Mouse (Mus musculus) thymus, adult 2 months (tissue): ENCODE data around the gene Sema6d. TPM values are rescaled to one million over a fixed set of nuclear protein-coding genes. Genes with fewer than 3 reads are reported as not detected.

Source experiments
- DNase-seq: peaks from one replicate; pipeline ENCODE4 v3.0.0; 2021
- H3K27ac ChIP-seq: fragments of 200-500 bp; 2 replicates; pipeline ENCODE4 v1.5.1; 2012; ENCODE audit warnings: low read length, control low read depth; ENCODE audit not compliant: control insufficient read depth, insufficient read depth
- H3K27me3 ChIP-seq: fragments of 200-500 bp; 2 replicates; pipeline ENCODE4 v1.6.1; 2012; ENCODE audit warnings: mild to moderate bottlenecking, low read length, moderate library complexity, mixed read lengths; ENCODE audit not compliant: control insufficient read depth, insufficient read depth
- H3K36me3 ChIP-seq: fragments of 200-500 bp; 2 replicates; pipeline ENCODE4 v1.6.1; 2012; ENCODE audit warnings: mild to moderate bottlenecking, low read length, moderate library complexity; ENCODE audit not compliant: control insufficient read depth, insufficient read depth
- H3K4me1 ChIP-seq: fragments of 200-500 bp; replicated peaks from 2 replicates; pipeline ENCODE4 v1.6.1; 2012; ENCODE audit warnings: low read length; ENCODE audit not compliant: control insufficient read depth, insufficient read depth
- H3K4me3 ChIP-seq: fragments of 200-500 bp; 2 replicates; pipeline ENCODE4 v1.5.1; 2012; ENCODE audit warnings: mild to moderate bottlenecking, low read length, control low read depth, moderate library complexity; ENCODE audit not compliant: control insufficient read depth, insufficient read depth
- CTCF ChIP-seq: fragments of 200-500 bp; IDR thresholded peaks from 2 replicates; pipeline ENCODE4 v1.5.1; 2012; ENCODE audit warnings: mild to moderate bottlenecking, control low read depth, low read length, moderate library complexity, borderline replicate concordance; ENCODE audit not compliant: control insufficient read depth, poor library complexity, insufficient read depth; ENCODE audit errors: extremely low read depth
- POLR2A ChIP-seq: fragments of 200-500 bp; IDR thresholded peaks from 2 replicates; pipeline ENCODE4 v1.6.1; 2012; ENCODE audit warnings: mild to moderate bottlenecking, low read length, control low read depth, moderate library complexity; ENCODE audit not compliant: control insufficient read depth, poor library complexity, insufficient read depth; ENCODE audit errors: extremely low read depth
- WGBS: fragments of 180-500 bp; shearing (Covaris S2); methylation state at CpG from one replicate; pipeline ENCODE4 v1.1.7; 2018; 5-methylcytosine and 5-hydroxymethylcytosine counted together
- polyA plus RNA-seq: library from polyadenylated mRNA; depleted of rRNA; stranded (reverse); fragments of >200 nt; gene quantifications from 2 replicates; pipeline ENCODE4 v1.2.3, GENCODE M21; 2012

Sema6d gene
- polyA plus RNA-seq, 1 experiment = 4.6 TPM

- Histone ChIP-seq H3K36me3 (no peaks in the 10 kb centered on the region), H3K4me1 (no peaks in the 10 kb centered on the region), H3K27ac (no peak overlapping the region), H3K27me3 (no peaks in the 10 kb centered on the region), H3K4me3 (no peak overlapping the region)
- DNase-seq = no peak
- TF ChIP-seq CTCF = no peak
- no peak for TF ChIP-seq POLR2A
- 98% methylated on average over 2 of the region's 2 CpGs for WGBS
Measured at GRCm38 (mm10) chr2:124399611-124400010, 309.8 kb downstream of the Sema6d start.

DNA sequence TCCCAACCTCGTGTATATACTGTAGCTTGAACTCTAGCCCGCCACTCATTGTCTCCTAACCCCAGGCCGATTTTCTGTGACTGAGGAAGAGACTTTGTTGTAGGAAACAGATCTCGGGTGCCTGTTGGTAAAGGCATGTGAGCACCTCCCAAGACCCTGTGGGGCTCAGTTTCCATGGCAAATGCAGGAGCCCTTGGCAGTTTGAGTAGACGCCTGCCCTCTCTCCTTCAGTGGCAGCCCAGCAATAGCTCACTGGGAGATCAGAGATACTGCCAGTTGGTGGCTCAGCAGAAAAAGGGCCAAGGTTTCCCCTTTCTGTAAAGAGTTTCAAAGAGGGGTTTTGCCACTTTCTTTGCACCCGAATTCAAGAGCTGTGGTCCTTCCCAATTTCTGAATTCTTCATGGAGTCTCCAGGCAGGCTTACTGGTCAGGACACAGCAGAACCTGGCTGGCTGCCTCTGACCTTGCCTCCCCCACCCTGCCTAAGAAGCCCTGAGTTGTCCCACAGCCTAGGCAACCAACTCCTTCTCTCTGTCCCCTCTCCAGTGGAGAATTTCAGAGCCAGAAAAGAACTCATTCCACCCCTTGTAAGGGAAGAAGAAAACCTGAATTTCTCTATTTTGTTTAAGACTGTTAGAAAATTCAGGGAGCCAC lies 312.1 kb downstream of the Sema6d start:
- 85% methylated on average over 6 of the region's 6 CpGs for WGBS
- no peak for DNase-seq

DNA sequence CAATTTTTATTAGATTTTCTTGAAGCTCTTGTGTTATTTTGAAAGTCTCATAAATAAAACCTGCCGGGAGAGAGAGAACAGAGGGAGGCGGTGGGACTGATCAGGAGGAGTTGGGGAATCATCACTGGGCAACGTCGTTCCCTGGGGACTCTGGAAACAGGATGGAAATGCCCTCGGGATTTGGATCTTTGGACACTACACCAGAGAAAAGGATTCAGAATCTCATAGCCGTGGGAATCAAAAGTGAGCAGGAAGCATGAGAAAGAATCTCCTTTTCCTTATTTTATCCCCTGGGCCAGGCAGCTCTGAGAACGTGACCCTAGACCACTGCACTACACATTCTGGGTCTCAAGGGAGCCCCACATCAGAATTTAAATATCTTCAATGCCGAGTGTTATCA lies 313.8 kb downstream of the Sema6d start:
- no peaks in the 10 kb centered on the region for H3K4me1 ChIP-seq
- no peaks in the 10 kb centered on the region for H3K36me3 ChIP-seq
- H3K4me3 ChIP-seq = no peak overlapping the region
- no peak overlapping the region for H3K27ac ChIP-seq
- TF ChIP-seq CTCF (no peak), POLR2A (no peak)
- DNase-seq = no peak
- 96% methylated on average over 8 of the region's 8 CpGs for WGBS
- no peaks in the 10 kb centered on the region for H3K27me3 ChIP-seq

More for the DNA sequence above, 312.1 kb downstream of the Sema6d start:
- H3K4me1 ChIP-seq = no peaks in the 10 kb centered on the region
- H3K27me3 ChIP-seq = no peaks in the 10 kb centered on the region
- H3K36me3 ChIP-seq = no peaks in the 10 kb centered on the region
- TF ChIP-seq POLR2A (no peak), CTCF (no peak)
- H3K4me3 ChIP-seq = no peak overlapping the region
- H3K27ac ChIP-seq = no peak overlapping the region

DNA sequence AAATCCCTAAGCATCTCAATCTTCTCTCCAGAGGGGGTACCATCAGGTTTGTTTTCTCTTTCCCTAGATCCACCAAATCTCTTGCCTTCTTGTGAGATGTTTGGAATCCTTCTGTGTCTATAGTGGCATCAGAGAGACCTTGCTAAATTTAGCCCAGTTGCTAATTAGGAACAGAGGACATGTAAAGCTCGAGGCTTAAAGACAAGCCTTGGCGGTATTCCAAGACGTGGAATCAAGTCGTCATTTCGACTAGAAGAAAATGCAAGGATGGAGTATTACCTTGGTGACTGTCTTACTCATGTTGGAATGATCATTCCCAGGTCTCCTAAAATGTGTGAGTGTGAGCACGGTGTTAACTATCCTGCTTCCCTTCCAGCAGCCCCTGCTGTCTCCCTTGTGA lies 314.2 kb downstream of the Sema6d start:
- H3K27ac ChIP-seq = no peak overlapping the region
- no peaks in the 10 kb centered on the region for H3K4me1 ChIP-seq
- DNase-seq = no peak
- no peaks in the 10 kb centered on the region for H3K36me3 ChIP-seq
- WGBS = 78% methylated on average over 6 of the region's 6 CpGs
- no peak overlapping the region for H3K4me3 ChIP-seq
- H3K27me3 ChIP-seq = no peaks in the 10 kb centered on the region
- TF ChIP-seq POLR2A (no peak), CTCF (no peak)

DNA sequence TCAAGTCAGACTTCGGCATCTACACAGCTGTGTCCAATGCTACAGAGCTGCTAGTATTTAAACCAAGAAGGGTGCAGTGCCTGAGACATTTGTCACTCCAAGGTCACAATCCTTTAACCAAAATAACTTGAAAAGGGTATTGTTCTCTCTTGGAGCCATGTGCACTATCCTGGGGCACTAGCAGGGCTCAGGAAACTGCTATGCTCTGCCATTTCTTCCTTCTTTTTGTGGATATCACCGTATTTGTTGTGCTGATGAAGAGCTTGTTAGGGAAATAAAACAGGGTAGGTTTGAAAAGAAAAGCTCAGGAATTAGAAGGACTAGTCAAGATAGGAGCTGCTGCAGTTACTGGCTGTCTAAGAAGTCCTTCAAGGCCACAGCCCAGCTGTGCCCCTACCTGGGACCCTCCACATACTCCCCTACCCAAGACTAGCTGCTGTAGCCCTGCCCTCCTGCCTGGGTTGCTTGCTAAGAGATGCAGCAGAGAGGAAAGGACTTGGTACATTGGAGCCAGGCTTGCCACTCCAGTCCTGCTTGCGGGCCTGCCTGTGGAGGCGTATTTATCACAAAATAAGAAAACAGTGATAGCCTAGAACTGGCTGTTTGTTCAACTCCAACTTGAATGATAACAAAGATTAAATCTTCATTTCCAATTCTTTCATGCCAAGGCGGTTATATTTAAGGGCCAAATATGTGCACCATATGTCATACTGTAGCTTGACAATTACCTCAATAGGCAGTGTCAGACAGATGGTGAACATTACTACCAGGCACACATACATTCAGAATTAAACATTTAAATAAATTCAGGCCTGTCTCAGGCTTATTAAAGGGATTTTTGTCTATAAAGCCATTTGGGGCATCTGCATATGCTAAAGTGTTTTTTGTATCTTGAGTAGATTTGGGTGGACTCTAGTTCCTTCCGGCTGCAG lies 315.1 kb downstream of the Sema6d start:
- no peaks in the 10 kb centered on the region for H3K4me1 ChIP-seq
- H3K27me3 ChIP-seq = no peaks in the 10 kb centered on the region
- no peak for DNase-seq
- H3K36me3 ChIP-seq = no peaks in the 10 kb centered on the region
- 88% methylated on average over 6 of the region's 6 CpGs for WGBS
- TF ChIP-seq CTCF = no peak
- no peak for TF ChIP-seq POLR2A
- no peak overlapping the region for H3K27ac ChIP-seq
- no peak overlapping the region for H3K4me3 ChIP-seq

DNA sequence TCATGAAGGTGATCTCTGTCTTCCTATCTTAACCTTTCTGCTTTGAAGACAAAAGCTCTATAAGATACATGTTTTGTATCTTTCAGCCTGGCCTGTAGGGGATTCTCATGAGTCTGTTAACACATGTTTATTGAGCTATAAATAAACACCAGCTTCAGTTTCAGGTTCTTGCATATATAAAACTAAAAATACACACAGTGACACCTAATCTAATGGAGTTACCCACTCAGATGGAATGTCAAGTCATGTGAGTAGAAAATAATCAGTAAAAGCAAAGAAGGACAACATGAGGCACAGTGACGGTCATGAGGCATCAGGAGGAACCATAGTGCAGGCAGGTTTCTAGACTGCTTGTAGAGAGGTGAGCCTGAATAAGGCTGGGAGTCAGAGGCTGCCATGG lies 319.2 kb downstream of the Sema6d start:
- H3K36me3 ChIP-seq = no peaks in the 10 kb centered on the region
- TF ChIP-seq POLR2A = no peak
- no peak for TF ChIP-seq CTCF
- no peak overlapping the region for H3K27ac ChIP-seq
- no peak overlapping the region for H3K4me3 ChIP-seq
- H3K4me1 ChIP-seq = no peaks in the 10 kb centered on the region
- no peaks in the 10 kb centered on the region for H3K27me3 ChIP-seq
- no peak for DNase-seq
- WGBS = 98% methylated on average over 1 of the region's 1 CpGs

- no peak overlapping the region for H3K27ac ChIP-seq
- H3K4me1 ChIP-seq = no peaks in the 10 kb centered on the region
- TF ChIP-seq CTCF (no peak), POLR2A (no peak)
- no peaks in the 10 kb centered on the region for H3K36me3 ChIP-seq
- no peak overlapping the region for H3K4me3 ChIP-seq
- DNase-seq = no peak
- no peaks in the 10 kb centered on the region for H3K27me3 ChIP-seq
- WGBS = 89% methylated on average over 3 of the region's 3 CpGs
Measured at GRCm38 (mm10) chr2:124416730-124417129, 327.0 kb downstream of the Sema6d start.
